ENCODE assay signal across 14 mouse cellular contexts in the genomic region with DNA sequence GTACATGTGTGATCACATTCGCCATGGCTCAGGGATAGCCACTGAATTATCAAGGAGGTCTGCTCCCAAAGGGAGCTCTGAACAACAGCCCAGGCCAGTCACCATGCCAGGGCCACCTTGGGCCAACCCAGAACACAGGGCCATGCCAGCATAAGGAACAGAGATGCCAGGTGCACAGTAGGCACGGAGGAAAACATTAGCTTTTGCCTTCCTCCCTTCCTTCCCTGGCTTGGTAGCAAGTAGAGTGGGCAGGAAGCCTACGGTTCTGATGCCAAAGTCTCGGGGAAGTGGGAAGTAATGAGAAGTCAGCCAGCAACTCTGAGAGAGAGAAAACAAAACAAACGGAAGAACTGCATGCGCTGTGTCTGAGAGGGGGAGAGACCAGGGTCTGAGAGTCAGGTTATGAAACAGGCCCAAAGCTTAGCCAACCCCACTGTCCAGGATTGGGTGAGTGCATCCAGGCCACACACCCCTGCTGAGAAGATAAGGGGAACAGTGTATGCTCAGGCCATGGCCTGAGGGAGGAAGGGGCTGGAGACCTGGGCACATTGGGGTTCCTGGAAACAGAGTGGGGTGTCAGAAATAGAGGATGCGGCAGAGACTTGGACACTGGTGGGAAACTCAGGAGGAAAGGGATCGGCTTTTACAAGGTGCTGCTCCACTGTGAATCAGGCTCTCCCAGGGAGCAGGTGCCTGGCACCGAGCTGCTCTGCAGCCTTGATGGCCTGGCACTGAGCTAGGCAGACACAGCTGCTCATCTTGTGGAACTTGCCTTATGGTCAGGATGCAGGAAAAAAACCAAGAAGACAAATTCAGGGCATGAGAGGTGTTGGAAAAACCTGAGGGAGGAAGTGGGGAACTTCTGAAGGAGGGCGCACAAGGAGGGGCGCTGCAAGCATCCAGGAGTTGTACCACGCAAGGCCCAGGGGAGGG. TPM values are rescaled to one million over a fixed set of nuclear protein-coding genes. Genes with fewer than 3 reads are reported as not detected.
A peak's percentile ranks its signal among the peaks of the same experiment; 100 is the strongest.
DNase-seq lines count a peak whose midpoint lies in the region; ATAC-seq lines count a peak whose summit lies in the region.
"Had no signal": no experiment of that assay in that cellular context is flagged by ENCODE, and none has a peak within 500 bp of the region (broad histone marks: within the 10 kb centered on the region; RNA-seq: fewer than 3 reads in every experiment).

No protein-coding gene starts in this region.

- H3K27ac ChIP-seq in forebrain, embryonic 15.5 days (replicated peaks): peak overlapping the region; percentile 63
- no peak overlapping the region for H3K27ac ChIP-seq in forebrain, embryonic 11.5 days (ENCODE audit: low read depth, low read length)
- H3K27ac ChIP-seq: embryonic facial prominence, embryonic 12.5 days; limb, embryonic 10.5 days; midbrain, embryonic 10.5 days had no signal

- no peak for ATAC-seq in forebrain, embryonic 15.5 days (replicated peaks)
- no peak for ATAC-seq in forebrain, embryonic 11.5 days (replicated peaks; ENCODE audit: low FRiP score)

- H3K27me3 ChIP-seq in forebrain, embryonic 15.5 days: no peaks in the 10 kb centered on the region
- no peaks in the 10 kb centered on the region for H3K27me3 ChIP-seq in forebrain, embryonic 11.5 days (ENCODE audit: control insufficient read depth, insufficient read depth, low read length)
- H3K27me3 ChIP-seq: embryonic facial prominence, embryonic 12.5 days had no signal

- H3K9me3 ChIP-seq in forebrain, embryonic 15.5 days: no peaks in the 10 kb centered on the region
- H3K9me3 ChIP-seq in forebrain, embryonic 11.5 days (ENCODE audit: control insufficient read depth, low read length): no peaks in the 10 kb centered on the region; the same call in 1 of the 2 replicates
- H3K9me3 ChIP-seq: embryonic facial prominence, embryonic 12.5 days; limb, embryonic 10.5 days; midbrain, embryonic 10.5 days had no signal

- no peak overlapping the region for H3K4me3 ChIP-seq in forebrain, embryonic 15.5 days
- no peak overlapping the region for H3K4me3 ChIP-seq in forebrain, embryonic 11.5 days (ENCODE audit: low read depth, low read length)
- H3K4me3 ChIP-seq: embryonic facial prominence, embryonic 12.5 days; limb, embryonic 10.5 days; midbrain, embryonic 10.5 days had no signal

- no peak for DNase-seq in forebrain, embryonic 11.5 days (ENCODE audit: low spot score)
- peak; percentile 67 to 71 for DNase-seq in right cerebral cortex, adult 2 months (ENCODE audit: low spot score in 2 of 2)
- no peak for DNase-seq in right cerebral cortex, postnatal 4 days
- DNase-seq in induced T-regulatory cell, adult 2 months (ENCODE audit: low read depth): peak; percentile 24
- DNase-seq in kidney, adult 8-10 months: no peak
- no peak for DNase-seq in spleen, postnatal 36 days (ENCODE audit: low spot score in 2 of 2)
- DNase-seq in thymus, postnatal 4 days: no peak
- DNase-seq: adrenal gland, postnatal 36 days; kidney, adult 11 months; lung, adult 2 months had no signal

- H3K4me2 ChIP-seq in forebrain, embryonic 15.5 days (replicated peaks): no peak overlapping the region
- no peak overlapping the region for H3K4me2 ChIP-seq in forebrain, embryonic 11.5 days (ENCODE audit: low read depth, low read length, severe bottlenecking)
- H3K4me2 ChIP-seq: embryonic facial prominence, embryonic 12.5 days had no signal

- no peak overlapping the region for H3K9ac ChIP-seq in forebrain, embryonic 15.5 days (replicated peaks)
- no peak overlapping the region for H3K9ac ChIP-seq in forebrain, embryonic 11.5 days (ENCODE audit: low read length)
- H3K9ac ChIP-seq: embryonic facial prominence, embryonic 12.5 days had no signal

- H3K4me1 ChIP-seq in forebrain, embryonic 15.5 days: peaks cover 14% of the 10 kb centered on the region
- no peaks in the 10 kb centered on the region for H3K4me1 ChIP-seq in forebrain, embryonic 11.5 days (replicated peaks; ENCODE audit: control insufficient read depth, insufficient read depth, low read length)
- H3K4me1 ChIP-seq: embryonic facial prominence, embryonic 12.5 days had no signal

- 71% methylated on average over 12 of the region's 12 CpGs for WGBS in forebrain, embryonic 15.5 days
- 88% methylated on average over 12 of the region's 12 CpGs for WGBS in forebrain, embryonic 11.5 days

- H3K36me3 ChIP-seq in forebrain, embryonic 15.5 days: no peaks in the 10 kb centered on the region
- H3K36me3 ChIP-seq in forebrain, embryonic 11.5 days (ENCODE audit: control insufficient read depth, insufficient read depth, low read length): no peaks in the 10 kb centered on the region
- H3K36me3 ChIP-seq: embryonic facial prominence, embryonic 12.5 days; limb, embryonic 10.5 days had no signal

RNA-seq across cellular contexts. Expression of a gene that starts 36.4 kb away (rescaled TPM):
- 7.3 and 7.9 TPM in 2 replicates for polyA plus RNA-seq in forebrain, embryonic 15.5 days (2015; fragmentation: Nextera tagmentation; extraction: Ambion mirVana)
- 2.5 and 3.0 TPM in 2 replicates for polyA plus RNA-seq in forebrain, embryonic 11.5 days (2014; fragmentation: Nextera tagmentation; extraction: Ambion mirVana)

RNA-seq across cellular contexts. Expression of a gene that starts 59.4 kb away (rescaled TPM):
- 42.3 and 50.5 TPM in 2 replicates for polyA plus RNA-seq in forebrain, embryonic 15.5 days (2015; fragmentation: Nextera tagmentation; extraction: Ambion mirVana)
- 53.3 and 61.5 TPM in 2 replicates for polyA plus RNA-seq in forebrain, embryonic 11.5 days (2014; fragmentation: Nextera tagmentation; extraction: Ambion mirVana)

Comparison
In these comparisons a context has a peak if more than half of its experiments do, and no peak if none do; other contexts are left out.
1. DNase-seq: peak in right cerebral cortex, adult 2 months (2 of 2) and induced T-regulatory cell, adult 2 months (single experiment); none in forebrain, embryonic 11.5 days (single experiment), right cerebral cortex, postnatal 4 days (single experiment), kidney, adult 8-10 months (0 of 2), spleen, postnatal 36 days (0 of 2) and thymus, postnatal 4 days (single experiment).